Mouse (Mus musculus) neural tube, embryonic 14.5 days (tissue): Measurements from ENCODE around the gene Zbtb2. TPM values are rescaled to one million over a fixed set of nuclear protein-coding genes. Genes with fewer than 3 reads are reported as not detected.

ENCODE experiments used
- ATAC-seq: fragments of 200-750 bp; cut with Nextera tagmentation; 2 replicates; pipeline ENCODE4 v1.8.0; 2017; ENCODE audit warnings: low read depth, mild to moderate bottlenecking, moderate TSS enrichment, moderate library complexity
- H3K27ac ChIP-seq: fragments of 300-500 bp; sonication (generic); 2 replicates; pipeline ENCODE4 v1.5.1; 2014; ENCODE audit warnings: low read depth, mild to moderate bottlenecking, control low read depth, low read length, moderate library complexity, mixed read lengths
- H3K27me3 ChIP-seq: fragments of 300-500 bp; sonication (generic); 2 replicates; pipeline ENCODE4 v1.6.1; 2014; ENCODE audit warnings: low read length; ENCODE audit not compliant: control insufficient read depth, insufficient read depth
- H3K36me3 ChIP-seq: fragments of 300-500 bp; sonication (generic); 2 replicates; pipeline ENCODE4 v1.6.1; 2014; ENCODE audit warnings: low read length, mixed read lengths; ENCODE audit not compliant: control insufficient read depth, insufficient read depth
- H3K4me1 ChIP-seq: fragments of 300-500 bp; sonication (generic); 2 replicates; pipeline ENCODE4 v1.6.1; 2014; ENCODE audit warnings: low read length; ENCODE audit not compliant: control insufficient read depth, insufficient read depth
- H3K4me2 ChIP-seq: fragments of 300-500 bp; sonication (generic); 2 replicates; pipeline ENCODE4 v1.6.1; 2014; ENCODE audit warnings: mild to moderate bottlenecking, low read depth, low read length, control low read depth
- H3K4me3 ChIP-seq: fragments of 300-500 bp; sonication (generic); 2 replicates; pipeline ENCODE4 v1.5.1; 2014; ENCODE audit warnings: low read depth, low read length, control low read depth, mixed read lengths
- H3K9ac ChIP-seq: fragments of 300-500 bp; sonication (generic); replicated peaks from 2 replicates; pipeline ENCODE4 v1.6.1; 2014; ENCODE audit warnings: low read depth, mild to moderate bottlenecking, control low read depth, low read length, mixed read lengths
- H3K9me3 ChIP-seq: fragments of 300-500 bp; sonication (generic); 2 replicates; pipeline ENCODE4 v1.6.1; 2016; ENCODE audit warnings: low read length; ENCODE audit not compliant: control insufficient read depth
- WGBS: fragments of 180-500 bp; shearing (Covaris S2); extraction: QIAGEN DNeasy Blood & Tissue Kit; methylation state at CpG from one replicate; pipeline ENCODE4 v1.1.7; 2014; 5-methylcytosine and 5-hydroxymethylcytosine counted together
- polyA plus RNA-seq: library from polyadenylated mRNA; unstranded; fragments of >200 nt; fragmentation: Nextera tagmentation; extraction: Ambion mirVana; gene quantifications from 2 replicates; pipeline ENCODE4 v1.2.1, GENCODE M21; 2014

Zbtb2 gene
- polyA plus RNA-seq, 1 experiment from 2014 or later: 12.9 TPM

- Histone ChIP-seq H3K4me2 (no peak overlapping the region), H3K27me3 (no peaks in the 10 kb centered on the region), H3K27ac (no peak overlapping the region), H3K9me3 (no peaks in the 10 kb centered on the region), H3K36me3 (peaks cover 10% of the 10 kb centered on the region; the same call in 1 of the 2 replicates), H3K4me1 (no peaks in the 10 kb centered on the region), H3K9ac (no peak overlapping the region), H3K4me3 (no peak overlapping the region)
- WGBS: 93% methylated on average over 38 of the region's 38 CpGs
- no peak for ATAC-seq
Measured at GRCm38 (mm10) chr10:4354371-4355260, 33.3 kb downstream of the Zbtb2 start.

- H3K27me3 ChIP-seq: no peaks in the 10 kb centered on the region
- 98% methylated on average over 14 of the region's 14 CpGs for WGBS
- H3K9me3 ChIP-seq: no peaks in the 10 kb centered on the region
- peak; percentile 14; the same call in 1 of the 2 replicates for ATAC-seq
- H3K4me1 ChIP-seq: 0 out of 2 replicates have a peak, but pooled peaks cover 5% of the 10 kb centered on the region
- H3K27ac ChIP-seq: no peak overlapping the region
- H3K36me3 ChIP-seq: no peaks in the 10 kb centered on the region
- no peak overlapping the region for H3K4me3 ChIP-seq
- H3K9ac ChIP-seq: no peak overlapping the region
- H3K4me2 ChIP-seq: no peak overlapping the region
Measured at GRCm38 (mm10) chr10:4347591-4347990, 40.3 kb downstream of the Zbtb2 start.

GRCm38 (mm10) chr10:4347136-4347492 is 40.8 kb downstream of the Zbtb2 start:
- no peak overlapping the region for H3K9ac ChIP-seq
- no peaks in the 10 kb centered on the region for H3K9me3 ChIP-seq
- no peaks in the 10 kb centered on the region for H3K36me3 ChIP-seq
- H3K27ac ChIP-seq: no peak overlapping the region
- 0 out of 2 replicates have a peak, but pooled peaks cover 5% of the 10 kb centered on the region for H3K4me1 ChIP-seq
- no peak overlapping the region for H3K4me3 ChIP-seq
- peak overlapping the region; percentile 44; the same call in 1 of the 2 replicates for H3K4me2 ChIP-seq
- peak; percentile 72 for ATAC-seq
- 70% methylated on average over 4 of the region's 4 CpGs for WGBS
- no peaks in the 10 kb centered on the region for H3K27me3 ChIP-seq

GRCm38 (mm10) chr10:4346489-4347135 is 41.3 kb downstream of the Zbtb2 start:
- Histone ChIP-seq H3K9me3 (no peaks in the 10 kb centered on the region), H3K9ac (no peak overlapping the region; the same call in 1 of the 2 replicates)

GRCm38 (mm10) chr10:4341430-4341829 is 46.5 kb downstream of the Zbtb2 start:
- Histone ChIP-seq H3K27ac (no peak overlapping the region), H3K9ac (no peak overlapping the region), H3K4me3 (no peak overlapping the region), H3K4me2 (no peak overlapping the region), H3K9me3 (no peaks in the 10 kb centered on the region), H3K4me1 (no peaks in the 10 kb centered on the region), H3K36me3 (no peaks in the 10 kb centered on the region), H3K27me3 (no peaks in the 10 kb centered on the region)
- no peak for ATAC-seq
- 22% methylated on average over 2 of the region's 2 CpGs for WGBS

More at GRCm38 (mm10) chr10:4346489-4347135, 41.3 kb downstream of the Zbtb2 start:
- WGBS: 6% methylated on average over 28 of the region's 28 CpGs
- no peaks in the 10 kb centered on the region for H3K27me3 ChIP-seq
- no peak overlapping the region for H3K27ac ChIP-seq
- H3K4me2 ChIP-seq: peak overlapping the region; percentile 44
- H3K36me3 ChIP-seq: no peaks in the 10 kb centered on the region
- ATAC-seq: peak; percentile 90
- 0 out of 2 replicates have a peak, but pooled peaks cover 5% of the 10 kb centered on the region for H3K4me1 ChIP-seq
- no peak overlapping the region for H3K4me3 ChIP-seq

- no peak overlapping the region for H3K4me2 ChIP-seq
Measured at GRCm38 (mm10) chr10:4338863-4339461, 48.9 kb downstream of the Zbtb2 start.

GRCm38 (mm10) chr10:4334039-4334683 is 53.7 kb downstream of the Zbtb2 start:
- peaks cover 11% of the 10 kb centered on the region for H3K4me1 ChIP-seq
- no peaks in the 10 kb centered on the region for H3K36me3 ChIP-seq
- peak overlapping the region; percentile 56 for H3K4me2 ChIP-seq
- peak; percentile 80 for ATAC-seq
- H3K27me3 ChIP-seq: no peaks in the 10 kb centered on the region
- H3K9ac ChIP-seq: no peak overlapping the region; the same call in 1 of the 2 replicates
- WGBS: 8% methylated on average over 27 of the region's 27 CpGs
- H3K9me3 ChIP-seq: no peaks in the 10 kb centered on the region
- H3K4me3 ChIP-seq: peak overlapping the region; percentile 18
- H3K27ac ChIP-seq: no peak overlapping the region

More at GRCm38 (mm10) chr10:4338863-4339461, 48.9 kb downstream of the Zbtb2 start:
- WGBS: 68% methylated on average over 15 of the region's 15 CpGs
- Histone ChIP-seq H3K9me3 (no peaks in the 10 kb centered on the region), H3K36me3 (no peaks in the 10 kb centered on the region), H3K27ac (no peak overlapping the region), H3K4me3 (no peak overlapping the region), H3K27me3 (no peaks in the 10 kb centered on the region), H3K9ac (no peak overlapping the region), H3K4me1 (peaks cover 10% of the 10 kb centered on the region)
- no peak for ATAC-seq

- H3K9ac ChIP-seq: no peak overlapping the region
- 0 out of 2 replicates have a peak overlapping the region, but pooled peaks have one; percentile 55 for H3K27ac ChIP-seq
Measured at GRCm38 (mm10) chr10:4333319-4333718, 54.6 kb downstream of the Zbtb2 start.

More at GRCm38 (mm10) chr10:4333319-4333718, 54.6 kb downstream of the Zbtb2 start:
- no peaks in the 10 kb centered on the region for H3K9me3 ChIP-seq
- no peaks in the 10 kb centered on the region for H3K36me3 ChIP-seq
- H3K4me2 ChIP-seq: peak overlapping the region; percentile 12; the same call in 1 of the 2 replicates
- H3K4me1 ChIP-seq: peaks cover 11% of the 10 kb centered on the region
- WGBS: 13% methylated on average over 8 of the region's 8 CpGs
- peak; percentile 59 for ATAC-seq
- no peak overlapping the region for H3K4me3 ChIP-seq
- H3K27me3 ChIP-seq: no peaks in the 10 kb centered on the region
